Mouse (Mus musculus) heart, embryonic 12.5 days (tissue): ENCODE data around the gene Plxdc1. TPM values are rescaled to one million over a fixed set of nuclear protein-coding genes. Genes with fewer than 3 reads are reported as not detected.
A peak's percentile ranks its signal among the peaks of the same experiment; 100 is the strongest.

Experiments used
- ATAC-seq: fragments of 200-750 bp; cut with Nextera tagmentation; 2 replicates; pipeline ENCODE4 v1.8.0; 2017; ENCODE audit warnings: moderate TSS enrichment, moderate library complexity; ENCODE audit not compliant: insufficient number of reproducible peaks, low FRiP score
- H3K27ac ChIP-seq: fragments of 300-500 bp; sonication (generic); 2 replicates; pipeline ENCODE4 v1.5.1; 2016; ENCODE audit warnings: mild to moderate bottlenecking, moderate library complexity; ENCODE audit not compliant: poor library complexity, severe bottlenecking
- H3K27me3 ChIP-seq: fragments of 300-500 bp; sonication (generic); replicated peaks from 2 replicates; pipeline ENCODE4 v1.6.1; 2016; ENCODE audit warnings: mild to moderate bottlenecking, moderate library complexity
- H3K36me3 ChIP-seq: fragments of 300-500 bp; sonication (generic); 2 replicates; pipeline ENCODE4 v1.6.1; 2016; ENCODE audit warnings: mild to moderate bottlenecking, moderate library complexity
- H3K4me1 ChIP-seq: fragments of 300-500 bp; sonication (generic); replicated peaks from 2 replicates; pipeline ENCODE4 v1.6.1; 2016; ENCODE audit warnings: mild to moderate bottlenecking
- H3K4me2 ChIP-seq: fragments of 300-500 bp; sonication (generic); 2 replicates; pipeline ENCODE4 v1.6.1; 2016; ENCODE audit warnings: mild to moderate bottlenecking, moderate library complexity
- H3K4me3 ChIP-seq: fragments of 300-500 bp; sonication (generic); 2 replicates; pipeline ENCODE4 v1.5.1; 2016; ENCODE audit warnings: mild to moderate bottlenecking
- H3K9ac ChIP-seq: fragments of 300-500 bp; sonication (generic); 2 replicates; pipeline ENCODE4 v1.6.1; 2016; ENCODE audit warnings: mild to moderate bottlenecking, moderate library complexity
- H3K9me3 ChIP-seq: fragments of 300-500 bp; sonication (generic); replicated peaks from 2 replicates; pipeline ENCODE4 v1.6.1; 2016; ENCODE audit warnings: mild to moderate bottlenecking, moderate library complexity
- WGBS: fragments of 180-500 bp; shearing (Covaris S2); methylation state at CpG from one replicate; pipeline ENCODE4 v1.1.7; 2016; 5-methylcytosine and 5-hydroxymethylcytosine counted together
- polyA plus RNA-seq: library from polyadenylated mRNA; unstranded; fragments of >200 nt; fragmentation: Nextera tagmentation; extraction: Ambion mirVana; gene quantifications from 2 replicates; pipeline ENCODE4 v1.2.1, GENCODE M21; 2016

The Plxdc1 gene
- polyA plus RNA-seq, 1 experiment from 2014 or later: 0.31 TPM

- ATAC-seq: no peak
- Histone ChIP-seq H3K9me3 (no peaks in the 10 kb centered on the region), H3K4me2 (no peak overlapping the region), H3K4me3 (no peak overlapping the region), H3K36me3 (no peaks in the 10 kb centered on the region), H3K9ac (no peak overlapping the region), H3K27me3 (0 out of 2 replicates have a peak, but pooled peaks cover 4% of the 10 kb centered on the region), H3K27ac (no peak overlapping the region), H3K4me1 (no peaks in the 10 kb centered on the region)
- 50% methylated on average over 5 of the region's 5 CpGs for WGBS
Measured at GRCm38 (mm10) chr11:97907935-97908334, 78.3 kb downstream of the Plxdc1 start.

- no peaks in the 10 kb centered on the region for H3K36me3 ChIP-seq
- no peak overlapping the region for H3K27ac ChIP-seq
- WGBS: 84% methylated on average over 9 of the region's 9 CpGs
- H3K27me3 ChIP-seq: 0 out of 2 replicates have a peak, but pooled peaks cover 4% of the 10 kb centered on the region
- no peak overlapping the region for H3K4me2 ChIP-seq
- no peak overlapping the region for H3K9ac ChIP-seq
- no peaks in the 10 kb centered on the region for H3K9me3 ChIP-seq
- no peak overlapping the region for H3K4me3 ChIP-seq
- ATAC-seq: no peak
- no peaks in the 10 kb centered on the region for H3K4me1 ChIP-seq
Measured at GRCm38 (mm10) chr11:97906905-97907304, 79.3 kb downstream of the Plxdc1 start.

- no peak overlapping the region for H3K4me3 ChIP-seq
- 60% methylated on average over 2 of the region's 2 CpGs for WGBS
- H3K27me3 ChIP-seq: 0 out of 2 replicates have a peak, but pooled peaks cover 5% of the 10 kb centered on the region
- no peak overlapping the region for H3K27ac ChIP-seq
- no peaks in the 10 kb centered on the region for H3K36me3 ChIP-seq
- H3K4me2 ChIP-seq: no peak overlapping the region
- ATAC-seq: no peak
- H3K4me1 ChIP-seq: no peaks in the 10 kb centered on the region
- H3K9me3 ChIP-seq: no peaks in the 10 kb centered on the region
- no peak overlapping the region for H3K9ac ChIP-seq
Measured at GRCm38 (mm10) chr11:97905941-97906340, 80.3 kb downstream of the Plxdc1 start.

- Histone ChIP-seq H3K4me3 (no peak overlapping the region), H3K4me2 (no peak overlapping the region), H3K27ac (no peak overlapping the region), H3K9me3 (no peaks in the 10 kb centered on the region), H3K36me3 (no peaks in the 10 kb centered on the region), H3K4me1 (no peaks in the 10 kb centered on the region), H3K27me3 (0 out of 2 replicates have a peak, but pooled peaks cover 7% of the 10 kb centered on the region), H3K9ac (no peak overlapping the region)
- ATAC-seq: no peak
- WGBS: 91% methylated on average over 2 of the region's 2 CpGs
Measured at GRCm38 (mm10) chr11:97905540-97905939, 80.7 kb downstream of the Plxdc1 start.

GRCm38 (mm10) chr11:97904801-97905200, 81.4 kb downstream of the Plxdc1 start:
- 0 out of 2 replicates have a peak, but pooled peaks cover 7% of the 10 kb centered on the region for H3K27me3 ChIP-seq
- no peak for ATAC-seq
- no peak overlapping the region for H3K27ac ChIP-seq
- no peaks in the 10 kb centered on the region for H3K9me3 ChIP-seq
- no peak overlapping the region for H3K4me3 ChIP-seq
- H3K4me1 ChIP-seq: no peaks in the 10 kb centered on the region
- no peak overlapping the region for H3K9ac ChIP-seq
- H3K4me2 ChIP-seq: no peak overlapping the region
- WGBS: 87% methylated on average over 13 of the region's 13 CpGs
- H3K36me3 ChIP-seq: no peaks in the 10 kb centered on the region

- no peaks in the 10 kb centered on the region for H3K4me1 ChIP-seq
- 71% methylated on average over 6 of the region's 6 CpGs for WGBS
- H3K27ac ChIP-seq: no peak overlapping the region
- H3K27me3 ChIP-seq: 0 out of 2 replicates have a peak, but pooled peaks cover 4% of the 10 kb centered on the region
- no peaks in the 10 kb centered on the region for H3K36me3 ChIP-seq
- H3K4me2 ChIP-seq: no peak overlapping the region
- H3K4me3 ChIP-seq: no peak overlapping the region
- H3K9me3 ChIP-seq: no peaks in the 10 kb centered on the region
- ATAC-seq: no peak
- no peak overlapping the region for H3K9ac ChIP-seq
Measured at GRCm38 (mm10) chr11:97901806-97902205, 84.4 kb downstream of the Plxdc1 start.

- no peak overlapping the region for H3K9ac ChIP-seq
- no peak overlapping the region for H3K4me2 ChIP-seq
- no peak overlapping the region for H3K27ac ChIP-seq
- H3K4me3 ChIP-seq: no peak overlapping the region
- no peaks in the 10 kb centered on the region for H3K4me1 ChIP-seq
- WGBS: 5% methylated on average over 2 of the region's 2 CpGs
- no peaks in the 10 kb centered on the region for H3K36me3 ChIP-seq
- ATAC-seq: 0 out of 2 replicates have a peak, but pooled peaks have one; percentile 59
- H3K9me3 ChIP-seq: no peaks in the 10 kb centered on the region
- 0 out of 2 replicates have a peak, but pooled peaks cover 4% of the 10 kb centered on the region for H3K27me3 ChIP-seq
Measured at GRCm38 (mm10) chr11:97899822-97900221, 86.4 kb downstream of the Plxdc1 start.

- Histone ChIP-seq H3K4me2 (no peak overlapping the region), H3K27me3 (0 out of 2 replicates have a peak, but pooled peaks cover 4% of the 10 kb centered on the region), H3K9ac (0 out of 2 replicates have a peak overlapping the region, but pooled peaks have one; percentile 30), H3K27ac (no peak overlapping the region), H3K36me3 (no peaks in the 10 kb centered on the region), H3K4me3 (no peak overlapping the region), H3K9me3 (peaks cover 4% of the 10 kb centered on the region; the same call in 1 of the 2 replicates), H3K4me1 (no peaks in the 10 kb centered on the region)
- 72% methylated on average over 3 of the region's 3 CpGs for WGBS
- no peak for ATAC-seq
Measured at GRCm38 (mm10) chr11:97897568-97898185, 88.6 kb downstream of the Plxdc1 start.

GRCm38 (mm10) chr11:97896655-97897054, 89.6 kb downstream of the Plxdc1 start:
- 0 out of 2 replicates have a peak, but pooled peaks cover 4% of the 10 kb centered on the region for H3K27me3 ChIP-seq
- H3K4me2 ChIP-seq: no peak overlapping the region
- no peak for ATAC-seq
- no peak overlapping the region for H3K4me3 ChIP-seq
- no peak overlapping the region for H3K9ac ChIP-seq
- H3K4me1 ChIP-seq: no peaks in the 10 kb centered on the region
- WGBS: 71% methylated on average over 4 of the region's 4 CpGs
- H3K36me3 ChIP-seq: no peaks in the 10 kb centered on the region
- H3K9me3 ChIP-seq: peaks cover 4% of the 10 kb centered on the region; the same call in 1 of the 2 replicates
- H3K27ac ChIP-seq: no peak overlapping the region

GRCm38 (mm10) chr11:97891821-97892220, 94.4 kb downstream of the Plxdc1 start:
- Histone ChIP-seq H3K9ac (no peak overlapping the region), H3K4me3 (no peak overlapping the region), H3K27me3 (no peaks in the 10 kb centered on the region), H3K4me2 (no peak overlapping the region), H3K4me1 (no peaks in the 10 kb centered on the region), H3K9me3 (peaks cover 4% of the 10 kb centered on the region; the same call in 1 of the 2 replicates), H3K36me3 (no peaks in the 10 kb centered on the region), H3K27ac (no peak overlapping the region)
- 69% methylated on average over 5 of the region's 5 CpGs for WGBS
- no peak for ATAC-seq

- Histone ChIP-seq H3K27ac (no peak overlapping the region), H3K9ac (no peak overlapping the region), H3K27me3 (no peaks in the 10 kb centered on the region), H3K4me2 (no peak overlapping the region), H3K36me3 (no peaks in the 10 kb centered on the region), H3K4me1 (no peaks in the 10 kb centered on the region), H3K9me3 (0 out of 2 replicates have a peak, but pooled peaks cover 2% of the 10 kb centered on the region), H3K4me3 (0 out of 2 replicates have a peak overlapping the region, but pooled peaks have one; percentile 60)
- 88% methylated on average over 2 of the region's 2 CpGs for WGBS
- no peak for ATAC-seq
Measured at GRCm38 (mm10) chr11:97885296-97885915, 100.8 kb downstream of the Plxdc1 start.
